Mouse (Mus musculus) 3134 (cell line): ENCODE results near the gene Wnt6.

Experiments used
- DNase-seq: peaks from one replicate; pipeline ENCODE4 v3.0.0-alpha.2; 2011; ENCODE audit warnings: low spot score; ENCODE audit not compliant: insufficient read length; ENCODE audit errors: extremely low read depth

The Wnt6 gene

DNA sequence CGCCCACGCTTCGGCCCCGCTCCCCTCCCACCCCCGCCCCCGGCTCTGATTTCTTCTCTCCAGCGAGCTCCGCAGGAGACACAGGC, at the start of gene Wnt6:
Wnt6 (plus strand) TSS at position 48 of the 86 bp plus-strand sequence.
- DNase-seq = no peak

DNA sequence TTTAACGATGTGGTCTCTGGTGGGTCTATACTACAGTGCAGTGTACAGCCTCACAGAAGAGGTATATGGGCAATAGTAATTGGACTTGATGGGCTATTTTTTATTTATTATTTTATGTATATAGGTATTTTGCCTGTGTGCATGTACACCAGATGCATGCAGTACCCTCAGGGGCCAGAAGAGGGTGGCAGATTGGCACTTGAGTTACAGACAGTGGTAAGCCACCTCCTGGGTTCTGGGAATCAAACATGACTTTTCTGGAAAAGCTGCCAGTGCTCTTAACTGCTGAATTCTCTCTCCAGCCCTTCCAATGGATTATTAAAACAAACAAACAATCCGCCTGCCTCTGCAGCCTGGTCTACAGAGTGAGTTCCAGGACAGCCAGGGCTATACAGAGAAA, 47.9 kb upstream of the Wnt6 start:
- DNase-seq = no peak

DNA sequence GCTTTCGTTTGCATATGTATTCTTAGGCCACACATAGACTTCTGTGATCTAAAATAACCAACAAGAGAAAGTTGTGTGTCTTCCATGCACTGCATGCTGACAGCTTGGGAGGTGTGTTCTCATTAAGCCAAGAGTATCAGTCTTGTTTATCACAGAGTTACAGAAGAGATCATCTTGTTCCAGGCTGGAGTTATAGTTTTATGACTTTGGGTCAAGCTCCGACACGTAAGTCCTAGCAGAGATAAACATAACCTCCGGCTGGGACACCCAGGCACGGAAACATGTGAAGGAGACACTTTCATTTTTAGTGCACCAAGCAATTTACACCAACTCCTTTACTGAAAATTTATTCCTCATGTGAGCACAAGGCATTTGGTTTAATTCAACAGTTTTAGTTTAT, 45.6 kb upstream of the Wnt6 start:
- DNase-seq = no peak

DNA sequence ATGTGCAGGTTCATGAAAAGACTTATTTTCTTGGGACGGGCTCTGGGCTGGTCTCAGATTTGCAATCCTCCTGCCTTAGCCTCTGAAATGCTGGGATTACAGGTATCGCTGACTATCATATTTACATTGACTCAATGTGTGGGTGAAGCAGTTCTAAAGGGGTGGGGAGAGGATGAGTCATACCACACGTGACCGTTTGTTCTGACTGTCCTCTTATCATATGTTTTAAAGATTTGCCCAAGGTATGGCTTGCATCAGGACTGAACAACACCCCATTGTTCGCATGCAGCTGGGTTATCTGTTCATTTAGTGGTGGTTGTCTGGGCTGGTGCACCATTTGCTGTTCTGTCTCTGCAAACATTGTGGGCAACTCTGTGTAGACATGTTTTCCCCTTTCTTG, 45.0 kb upstream of the Wnt6 start:
- DNase-seq = no peak

DNA sequence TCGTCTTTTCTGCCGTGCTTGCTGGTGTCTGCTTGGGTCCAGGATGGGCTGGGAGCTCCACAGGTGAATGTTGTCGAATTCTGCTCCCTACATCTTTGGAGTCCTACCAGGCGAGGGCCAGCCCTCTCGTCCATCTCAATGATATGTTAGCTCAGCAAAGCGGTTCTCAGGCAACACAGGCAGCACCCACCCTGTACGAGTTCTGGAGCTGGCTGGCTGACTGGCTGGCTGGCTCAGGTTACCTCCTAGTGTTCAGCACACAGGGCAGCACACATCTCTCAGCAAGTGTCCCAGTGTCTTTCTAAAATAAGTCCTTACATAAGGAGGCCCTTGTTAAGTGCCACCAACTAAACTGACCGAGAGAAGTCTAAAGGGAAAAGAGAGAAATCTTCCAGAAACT, 43.2 kb upstream of the Wnt6 start:
- no peak for DNase-seq

DNA sequence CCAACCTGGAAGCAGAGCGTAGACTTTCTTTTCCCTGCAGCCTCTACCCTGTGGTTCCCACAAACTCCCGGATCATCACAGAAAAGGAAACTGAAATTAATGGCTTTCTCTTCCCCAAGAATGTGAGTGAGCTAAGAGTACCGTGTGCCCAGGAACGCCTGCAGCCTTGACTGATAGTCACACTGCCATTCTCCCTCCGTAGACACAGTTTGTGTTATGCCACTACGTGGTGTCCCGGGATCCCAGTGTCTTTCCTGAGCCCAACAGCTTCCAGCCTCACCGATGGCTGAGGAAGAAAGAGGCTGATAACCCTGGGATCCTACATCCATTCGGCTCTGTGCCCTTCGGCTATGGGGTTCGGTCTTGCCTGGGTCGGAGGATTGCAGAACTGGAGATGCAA, 34.7 kb upstream of the Wnt6 start:
- no peak for DNase-seq

DNA sequence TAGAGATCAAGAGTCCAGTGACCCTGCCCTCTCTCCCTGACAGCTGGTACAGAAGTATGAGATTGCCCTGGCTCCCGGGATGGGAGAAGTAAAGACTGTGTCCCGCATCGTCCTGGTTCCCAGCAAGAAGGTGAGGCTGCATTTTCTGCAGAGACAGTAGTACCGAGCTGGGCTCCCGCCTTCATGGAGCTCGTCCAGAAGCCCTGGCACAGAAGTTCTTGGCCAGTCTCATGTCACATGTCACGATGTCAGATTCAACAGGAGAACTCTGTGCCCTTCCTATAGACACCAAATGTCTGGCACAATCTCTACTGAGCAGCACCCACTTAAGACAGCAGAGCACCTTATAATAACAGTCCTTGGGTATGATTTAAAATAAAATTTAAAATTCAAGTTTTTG, 34.2 kb upstream of the Wnt6 start:
- no peak for DNase-seq

DNA sequence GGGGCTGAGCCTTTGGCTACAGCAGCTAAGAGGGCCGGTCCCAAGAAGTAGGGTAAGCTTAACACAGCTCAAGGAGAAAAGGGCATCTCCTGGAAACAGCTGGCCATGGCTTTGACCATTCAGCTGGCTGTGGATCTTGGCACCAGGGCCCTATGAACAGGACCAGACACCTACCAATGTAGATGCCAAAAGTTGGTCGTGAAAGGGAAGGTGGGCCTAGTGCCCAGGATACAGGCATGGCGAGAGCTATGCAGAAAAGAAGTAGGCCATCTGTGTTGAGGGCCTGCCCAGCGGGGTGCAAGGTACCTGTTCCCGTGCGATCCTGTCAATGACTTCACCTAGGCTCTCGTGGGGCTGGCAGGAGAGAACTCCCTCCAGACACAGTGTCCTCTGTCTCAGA, 30.8 kb upstream of the Wnt6 start:
- DNase-seq = no peak

DNA sequence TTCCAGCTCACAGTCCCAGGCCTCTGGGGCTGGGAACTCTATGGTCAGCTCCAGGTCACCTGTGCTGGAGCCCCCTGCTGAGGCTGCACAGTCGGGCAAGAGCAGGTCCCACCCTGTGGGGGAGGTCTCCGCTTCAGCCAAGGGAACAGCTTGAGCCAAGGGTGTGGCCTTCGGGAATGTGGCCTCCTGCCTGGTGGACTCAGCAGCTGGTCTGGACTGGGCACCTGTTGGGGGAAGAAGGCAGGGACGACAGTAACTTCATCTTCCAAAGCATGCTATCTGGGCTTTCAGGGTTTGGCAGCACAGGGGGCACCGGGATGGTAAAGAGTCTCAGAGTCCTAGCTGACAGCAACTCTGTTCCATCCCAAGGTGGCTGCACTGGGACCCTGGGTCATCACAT, 24.4 kb upstream of the Wnt6 start:
- no peak for DNase-seq

DNA sequence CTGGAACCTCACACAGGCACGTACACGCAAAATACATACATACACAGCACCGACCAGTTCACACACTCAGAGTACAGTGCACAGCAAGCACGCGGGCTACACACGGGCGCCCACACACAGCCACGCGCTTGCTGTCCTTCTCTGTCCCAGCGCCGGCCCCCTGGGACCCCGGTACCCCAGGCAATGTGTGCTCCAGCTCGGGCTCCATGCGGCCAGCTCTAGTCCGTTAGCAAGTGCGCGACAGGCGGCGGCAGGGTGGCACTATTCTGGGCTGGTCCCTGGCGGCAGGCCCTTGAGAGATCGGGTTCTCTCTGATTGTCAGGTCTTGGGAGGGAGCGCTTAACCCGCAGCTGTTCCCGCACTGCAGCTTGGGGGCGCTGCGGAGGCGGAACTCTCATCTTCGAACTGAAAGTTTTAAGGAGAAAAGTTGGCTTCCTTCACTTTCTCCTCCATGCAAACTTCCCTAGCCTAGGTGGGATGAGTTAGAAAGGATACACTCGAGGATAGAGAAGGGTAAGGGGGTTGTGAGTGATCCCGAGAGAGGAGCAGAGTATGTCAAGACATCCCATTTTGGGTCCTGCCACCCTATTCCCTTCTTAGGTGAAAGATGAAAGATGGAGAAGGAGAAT, 22.9 kb upstream of the Wnt6 start, which contains the start of gene Prkag3:
Prkag3 (minus strand) TSS at position 579 of the 629 bp plus-strand sequence.
- peak; percentile 77 for DNase-seq

DNA sequence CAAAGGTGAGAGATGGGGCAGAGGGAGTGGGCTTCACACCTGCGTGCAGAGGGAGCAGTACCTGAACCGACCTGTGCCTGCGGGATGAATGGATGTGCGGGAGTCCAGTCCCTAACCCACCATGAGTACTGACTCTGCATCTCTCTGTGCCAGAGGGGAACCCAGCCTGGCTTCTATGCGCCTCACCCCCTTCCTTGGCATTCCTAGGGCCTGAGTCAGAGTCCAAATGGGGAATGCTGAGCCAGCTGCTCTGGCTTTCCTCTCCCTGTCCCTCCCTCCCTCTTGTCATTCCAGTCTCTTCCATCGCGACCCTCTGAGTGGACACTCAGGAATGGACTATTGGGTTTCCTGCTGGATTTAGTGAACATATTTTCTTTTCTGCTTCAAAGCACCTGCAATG, 22.4 kb upstream of the Wnt6 start:
- peak; percentile 77 for DNase-seq

DNA sequence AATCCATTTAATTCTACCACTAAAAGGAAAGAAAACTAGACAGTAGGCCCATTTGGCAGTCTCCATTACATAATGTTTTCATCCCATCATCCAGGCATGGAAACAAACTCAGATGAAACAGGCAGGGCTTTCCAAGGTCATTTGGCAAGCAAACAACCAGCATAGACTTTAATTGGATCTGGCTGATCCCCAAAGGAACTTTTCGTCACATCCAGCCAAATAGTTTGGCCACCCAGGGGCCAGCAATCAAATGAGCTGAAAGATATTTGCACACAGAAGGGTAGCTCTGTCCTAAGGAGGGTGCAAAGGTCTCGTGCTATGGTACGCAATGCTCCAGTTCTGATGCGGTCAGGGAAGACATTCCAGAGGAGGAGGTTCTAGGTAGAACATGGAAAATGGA, 21.0 kb upstream of the Wnt6 start:
- no peak for DNase-seq

DNA sequence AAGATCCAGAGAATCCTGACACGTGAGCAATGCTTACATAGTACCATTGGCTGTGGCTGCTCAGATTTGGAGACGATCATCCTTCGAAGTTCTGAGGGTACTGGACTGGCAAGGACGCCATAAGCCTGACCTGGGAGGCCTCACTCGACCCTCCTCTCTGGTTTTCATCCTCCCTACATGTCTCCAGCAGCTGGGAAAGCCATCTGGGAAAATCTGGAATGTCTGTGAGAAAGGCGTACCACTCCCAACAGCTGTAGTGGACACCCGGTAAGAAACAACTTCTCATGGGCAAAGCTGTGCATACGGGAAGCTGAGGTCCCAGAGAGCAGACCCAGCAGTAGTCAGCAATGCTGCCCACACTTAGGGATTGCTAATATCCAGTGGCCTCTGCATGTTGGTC, 19.5 kb upstream of the Wnt6 start:
- no peak for DNase-seq

DNA sequence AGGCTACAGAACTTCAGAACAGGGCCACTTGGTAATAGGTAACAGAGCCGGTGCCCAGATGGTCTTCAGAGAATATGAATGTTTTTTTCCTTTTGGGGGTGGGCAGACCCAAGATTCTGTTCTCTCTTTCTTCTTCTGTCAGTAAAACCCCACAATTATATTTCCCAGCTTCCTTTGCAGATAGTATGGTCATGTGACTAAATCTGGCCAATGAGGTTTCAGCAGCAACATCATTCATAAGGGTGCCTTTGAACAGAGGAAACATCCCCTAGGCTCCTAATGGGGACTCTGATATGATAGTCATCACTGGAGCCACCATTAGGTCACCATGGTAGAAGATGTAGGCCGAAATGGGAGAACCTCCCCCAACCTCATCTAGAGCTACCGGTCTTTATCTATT, 18.9 kb upstream of the Wnt6 start:
- DNase-seq = no peak

DNA sequence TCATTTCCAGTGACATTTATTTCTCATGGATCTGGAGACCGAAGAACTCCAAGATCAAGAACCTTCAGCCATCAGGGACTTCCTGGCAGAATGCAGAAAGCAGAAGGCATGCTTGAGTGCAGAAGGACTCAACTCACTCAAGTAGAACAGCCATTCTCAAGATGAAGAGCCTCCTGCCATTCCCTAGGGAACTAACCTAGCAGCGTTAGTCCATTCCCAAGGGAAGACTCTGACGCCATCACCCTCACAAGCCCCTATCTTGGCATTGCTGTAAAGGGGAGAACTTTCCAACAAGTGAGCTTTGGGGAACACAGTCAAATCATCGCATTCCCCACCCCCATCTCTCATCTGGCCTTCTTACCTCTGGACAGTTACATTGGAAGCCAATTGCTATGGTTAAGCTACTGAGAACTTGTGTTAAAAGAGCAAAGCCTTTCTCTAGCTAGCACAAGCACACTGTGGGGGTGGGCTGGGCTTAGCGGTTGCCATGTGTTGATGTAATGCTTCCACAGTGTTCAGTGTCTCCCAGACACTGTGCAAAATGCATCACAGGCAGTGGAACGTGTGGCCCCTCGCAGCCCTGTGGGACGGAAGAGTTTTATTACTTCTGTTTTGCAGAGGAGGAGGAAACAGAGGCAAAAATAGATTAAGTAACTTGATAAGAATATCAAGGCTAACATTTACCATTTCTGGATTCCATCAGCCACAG, 18.3 kb upstream of the Wnt6 start:
- DNase-seq = no peak

DNA sequence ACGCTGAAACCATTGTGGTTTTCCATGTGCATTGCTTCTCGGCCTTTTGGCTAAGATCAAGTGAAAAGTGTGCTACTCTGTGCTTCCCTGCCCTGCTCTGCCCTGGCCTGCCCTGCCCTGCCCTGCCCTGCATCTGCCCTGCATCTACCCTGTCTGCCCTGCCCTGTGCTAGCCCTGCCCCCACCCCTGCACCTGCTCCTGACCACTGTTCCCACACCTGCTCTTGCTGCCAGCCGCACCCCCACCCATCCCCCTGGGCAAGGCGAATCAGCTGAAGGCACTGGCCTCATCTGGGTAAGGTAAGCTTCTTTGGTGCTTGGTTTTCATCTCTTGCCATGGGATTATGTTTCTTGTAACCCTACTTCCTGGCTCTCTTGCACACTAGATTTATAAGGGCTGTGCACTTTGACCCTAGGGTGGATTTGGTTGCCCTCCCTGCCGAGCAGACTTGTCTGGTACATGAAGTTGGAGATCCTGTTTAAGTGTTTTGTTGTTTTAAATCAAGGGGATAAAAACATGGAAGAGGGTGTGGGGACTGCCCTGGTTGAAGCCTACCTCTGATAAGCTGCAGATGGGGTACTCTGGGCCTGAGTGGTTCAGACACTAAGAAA, 17.4 kb upstream of the Wnt6 start:
- no peak for DNase-seq

DNA sequence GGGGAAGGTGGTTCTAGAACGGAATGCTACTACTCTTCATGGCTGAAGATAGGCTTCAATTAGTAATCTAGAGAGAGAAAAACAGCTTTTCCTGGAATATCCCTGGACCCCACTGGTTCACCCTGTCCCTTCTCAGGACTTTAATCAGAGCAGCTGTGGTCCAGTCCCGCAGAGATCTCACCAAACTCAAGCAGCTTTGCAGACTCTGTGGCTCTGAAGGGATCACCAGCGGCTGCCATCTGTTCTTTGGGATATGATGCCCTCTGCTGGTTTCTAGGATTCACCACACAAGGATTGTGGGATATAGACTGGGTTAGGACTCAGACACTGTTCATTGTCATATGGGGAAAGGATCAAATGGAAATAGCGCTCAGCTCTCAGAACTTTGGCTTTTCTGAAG, 11.9 kb upstream of the Wnt6 start:
- no peak for DNase-seq

DNA sequence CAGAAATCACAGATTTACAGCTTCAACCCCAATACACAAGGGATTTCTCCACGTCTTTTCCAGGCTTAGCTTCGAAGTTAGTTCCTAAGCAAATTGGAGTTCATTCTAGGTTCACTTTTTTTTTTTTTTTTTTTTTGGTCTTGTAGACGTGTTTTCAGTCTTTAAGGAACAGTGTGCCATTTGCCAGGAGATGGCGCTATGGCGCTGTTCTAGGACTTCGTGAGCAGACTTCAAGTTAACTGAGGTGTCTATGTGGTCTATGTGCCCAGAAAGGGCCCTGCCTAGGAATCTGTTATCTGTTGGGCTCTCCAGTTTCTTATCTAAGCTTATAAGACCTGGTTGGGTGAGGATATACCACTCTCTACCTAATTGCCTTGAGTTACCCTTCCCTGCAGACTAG, 8.6 kb upstream of the Wnt6 start:
- no peak for DNase-seq

DNA sequence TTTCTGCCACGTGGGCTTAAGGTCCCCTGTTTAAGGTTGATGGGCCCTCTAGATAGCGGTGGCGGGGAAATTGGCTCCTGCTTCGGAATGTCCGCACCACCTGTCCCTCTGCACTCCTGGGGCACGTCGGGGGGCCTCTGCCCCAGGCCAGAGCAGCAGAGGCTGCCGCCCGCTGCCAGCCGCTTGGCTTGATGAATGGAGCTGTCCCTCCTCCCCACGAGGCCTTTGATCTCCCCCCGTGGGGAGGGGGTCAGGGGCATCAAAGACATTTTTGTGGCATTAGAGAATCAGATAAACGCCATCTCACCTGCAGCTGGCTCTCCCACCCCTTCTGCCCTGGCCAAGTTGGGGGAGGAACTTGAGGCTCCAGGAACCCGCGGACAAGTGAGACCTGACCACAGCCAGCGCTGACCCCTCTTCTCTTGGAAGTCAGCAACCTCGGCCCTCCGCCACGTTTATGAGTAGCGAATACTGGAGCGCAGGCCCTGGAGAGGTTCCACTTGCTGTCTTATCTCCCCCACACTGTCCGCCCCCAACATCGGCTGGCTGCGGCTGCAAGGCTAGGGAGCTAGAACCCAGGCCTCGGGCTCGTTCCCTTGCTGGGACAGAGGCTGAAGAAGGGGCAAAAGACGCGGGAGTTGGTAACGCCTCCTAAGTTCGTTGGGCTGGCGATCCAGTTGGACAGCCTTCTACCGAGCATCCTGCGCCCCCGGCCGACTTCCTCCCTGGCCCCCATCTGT, 795 bp upstream of the Wnt6 start:
- DNase-seq = no peak

DNA sequence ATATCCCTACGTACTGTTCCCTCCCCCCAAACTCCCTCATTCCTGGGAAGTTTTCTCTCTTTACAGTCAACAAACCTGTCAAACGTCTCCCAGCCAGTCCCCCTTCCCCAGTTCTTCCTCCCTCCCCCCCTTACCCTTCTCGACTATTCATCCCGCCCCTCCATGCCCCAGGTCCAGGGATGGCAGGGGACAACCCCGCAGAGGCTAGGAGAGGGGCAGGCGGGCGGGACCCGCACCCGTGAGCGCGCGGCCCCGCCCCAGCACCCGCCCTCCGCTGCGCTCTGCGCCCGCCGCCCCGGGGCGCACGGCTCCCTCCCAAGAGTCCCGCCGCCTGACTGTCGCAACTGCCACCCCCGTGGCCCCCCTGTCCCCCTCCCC, 236 bp upstream of the Wnt6 start:
- no peak for DNase-seq

DNA sequence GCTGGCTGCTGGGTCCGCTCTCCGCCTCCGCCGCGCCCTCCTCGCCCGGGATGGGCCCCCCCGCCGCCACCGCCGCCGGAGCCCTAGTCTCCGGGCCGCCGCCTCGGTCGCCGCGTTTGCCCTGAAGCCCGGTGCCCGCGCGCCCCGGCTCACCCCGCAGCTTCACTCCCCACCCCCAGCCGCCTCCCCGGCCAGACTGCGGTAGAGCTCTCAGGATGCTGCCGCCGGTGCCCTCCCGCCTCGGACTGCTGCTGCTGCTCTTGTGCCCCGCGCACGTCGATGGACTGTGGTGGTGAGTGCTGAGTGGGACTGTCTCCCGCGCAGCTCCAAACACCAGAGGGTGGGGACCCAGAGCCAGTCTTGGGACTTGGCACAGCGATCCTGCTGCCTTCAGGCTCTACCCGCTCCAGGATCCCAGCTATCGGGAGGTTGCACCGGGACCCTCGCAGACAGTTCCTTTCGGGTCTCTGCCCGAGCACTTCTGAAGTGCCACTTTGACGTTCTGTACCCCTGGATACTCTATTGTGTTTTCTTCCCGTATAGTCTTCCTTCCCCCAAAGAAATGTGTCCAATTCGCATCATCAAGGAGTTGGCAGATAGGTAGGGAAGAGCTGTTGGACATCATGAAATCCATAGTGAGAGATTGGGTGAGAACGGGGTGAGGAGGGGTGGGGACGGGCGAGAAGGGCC, 384 bp downstream of the Wnt6 start:
- DNase-seq = no peak

DNA sequence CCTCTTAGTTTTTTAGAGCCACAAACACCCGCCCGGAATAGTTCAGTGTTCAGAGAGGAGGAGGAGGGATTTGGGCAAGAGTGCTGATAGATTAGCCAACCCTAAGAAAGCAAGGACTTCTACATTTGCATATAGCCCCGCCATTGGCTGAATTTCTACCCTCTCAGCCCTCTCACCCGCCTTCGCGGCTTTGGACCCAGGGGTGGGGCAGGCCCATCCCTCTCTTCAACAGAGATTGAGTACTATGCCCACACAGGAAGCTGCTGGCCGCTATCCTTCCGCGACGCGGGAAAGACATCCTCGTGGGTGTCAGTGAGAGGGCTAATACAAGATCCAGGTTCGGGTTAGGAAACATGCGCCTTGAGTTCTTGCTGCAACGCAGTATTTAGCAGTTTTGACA, 1.4 kb downstream of the Wnt6 start:
- DNase-seq = peak; percentile 90
